Mouse (Mus musculus) erythroid progenitor cell, adult 5-6 weeks (primary cell): Measurements from ENCODE around the gene Rnf220. TPM values are rescaled to one million over a fixed set of nuclear protein-coding genes. Genes with fewer than 3 reads are reported as not detected.

ENCODE experiments used
- ATAC-seq: replicated peaks from 2 replicates; pipeline ENCODE4 v1.8.0; 2016; ENCODE audit warnings: moderate number of reproducible peaks, mild to moderate bottlenecking, moderate TSS enrichment, inconsistent platforms; ENCODE audit not compliant: poor library complexity, low FRiP score, severe bottlenecking
- total RNA-seq, 2 experiments: library from RNA; stranded (forward) in 1 of 2; stranded (reverse) in 1 of 2; fragments of 150-400 nt in 1 of 2; fragments of 186-747, 209-891 nt in 1 of 2; gene quantifications; 2 replicates each; pipeline versions ENCODE4 v1.2.3 to v1.2.4; 2015 to 2017; ENCODE audit warnings: low replicate concordance in 2 of 2

The Rnf220 gene
- total RNA-seq, 2 experiments from 2014 or later: 21.9 to 22.6 TPM

- no peak for ATAC-seq
These were observed 5.0 kb downstream of the Rnf220 start for GRCm38 (mm10) chr4:117491840-117492239.

DNA sequence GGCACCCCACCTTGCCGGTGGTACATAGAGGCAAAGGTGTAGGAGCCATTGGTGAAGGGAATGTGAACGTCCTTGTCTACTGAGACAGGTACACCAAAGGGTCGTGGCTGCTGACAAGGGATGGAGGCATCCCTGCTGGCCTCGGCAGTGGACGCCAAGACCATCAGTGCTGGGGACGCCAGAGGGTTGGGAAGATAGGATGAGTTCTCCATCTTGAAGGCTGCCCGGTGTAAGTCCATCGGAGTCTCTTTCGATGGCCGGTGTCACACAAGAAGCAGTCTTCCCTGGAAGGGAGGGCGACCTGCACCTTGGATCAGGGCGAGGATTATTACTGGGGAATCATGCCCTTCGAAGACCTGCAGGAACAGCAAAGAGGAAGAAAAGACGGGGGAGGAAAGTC, 6.9 kb downstream of the Rnf220 start:
- ATAC-seq: no peak

GRCm38 (mm10) chr4:117489566-117489965, 7.3 kb downstream of the Rnf220 start:
- no peak for ATAC-seq

- no peak for ATAC-seq
These were observed 9.4 kb downstream of the Rnf220 start for GRCm38 (mm10) chr4:117487471-117487870.

- no peak for ATAC-seq
These were observed 10.7 kb downstream of the Rnf220 start for GRCm38 (mm10) chr4:117486188-117486587.

- no peak for ATAC-seq
These were observed 11.6 kb downstream of the Rnf220 start for GRCm38 (mm10) chr4:117485045-117485780.

GRCm38 (mm10) chr4:117484256-117485044, 12.4 kb downstream of the Rnf220 start:
- ATAC-seq: peak; percentile 64

GRCm38 (mm10) chr4:117483931-117484255, 13.0 kb downstream of the Rnf220 start:
- ATAC-seq: no peak

DNA sequence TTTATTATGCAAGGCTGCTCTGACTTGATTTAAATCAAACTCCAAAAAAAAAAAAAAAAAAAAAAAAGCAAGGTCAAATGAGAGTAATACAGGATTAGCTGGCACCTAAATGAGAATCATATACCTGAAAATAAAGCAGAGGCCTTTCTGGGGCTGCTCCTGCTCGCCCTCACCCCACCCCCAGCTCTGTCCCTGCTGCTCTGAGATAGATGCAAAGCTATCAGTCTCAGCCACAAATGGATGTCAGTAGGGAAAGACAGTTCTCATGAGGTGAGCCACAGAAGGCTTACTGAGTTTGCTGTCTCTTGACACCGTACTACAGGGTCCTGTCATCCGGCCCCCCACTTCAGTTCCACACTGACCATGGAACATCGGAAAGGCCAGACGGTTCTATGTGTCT, 14.7 kb downstream of the Rnf220 start:
- no peak for ATAC-seq

DNA sequence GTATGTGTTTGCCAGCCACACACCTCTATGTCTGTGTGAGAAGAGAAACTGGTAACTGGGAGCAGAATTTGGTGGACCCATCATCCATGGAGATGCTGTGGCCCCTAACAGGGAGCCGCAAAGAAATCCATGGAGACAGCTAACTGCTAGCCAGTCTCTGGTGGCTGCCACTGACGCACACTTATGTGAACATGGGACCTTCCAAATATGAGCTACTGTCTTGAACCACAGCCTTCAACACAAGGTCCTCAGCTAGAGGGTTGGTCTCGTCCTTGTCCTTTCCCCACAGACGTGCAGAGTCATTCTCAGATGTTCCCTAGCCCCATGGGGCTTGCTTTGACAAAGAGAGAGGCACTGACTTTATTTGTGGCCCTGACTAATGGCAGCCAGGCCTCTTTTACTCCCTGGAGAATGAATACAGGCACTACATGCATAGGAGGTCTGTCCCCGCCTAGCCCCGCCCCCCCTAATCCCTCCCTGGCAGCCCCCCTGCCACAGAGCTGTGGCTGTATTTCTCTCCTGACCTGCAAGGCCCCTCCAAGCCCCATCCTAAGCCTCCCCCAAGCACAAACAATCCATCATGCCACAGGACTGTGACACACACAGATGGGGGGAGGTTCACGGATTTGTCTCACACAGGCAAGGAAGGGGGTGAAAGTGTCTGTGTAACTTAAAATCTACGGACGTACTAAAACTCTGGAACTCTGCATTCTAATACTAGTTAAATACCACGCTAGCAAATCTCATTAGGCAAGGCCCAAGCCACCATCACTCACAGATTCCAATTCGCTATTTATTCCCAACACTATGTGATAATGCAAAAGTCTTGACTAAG, 16.0 kb downstream of the Rnf220 start:
- ATAC-seq: no peak

GRCm38 (mm10) chr4:117479951-117480350, 16.9 kb downstream of the Rnf220 start:
- ATAC-seq: no peak

DNA sequence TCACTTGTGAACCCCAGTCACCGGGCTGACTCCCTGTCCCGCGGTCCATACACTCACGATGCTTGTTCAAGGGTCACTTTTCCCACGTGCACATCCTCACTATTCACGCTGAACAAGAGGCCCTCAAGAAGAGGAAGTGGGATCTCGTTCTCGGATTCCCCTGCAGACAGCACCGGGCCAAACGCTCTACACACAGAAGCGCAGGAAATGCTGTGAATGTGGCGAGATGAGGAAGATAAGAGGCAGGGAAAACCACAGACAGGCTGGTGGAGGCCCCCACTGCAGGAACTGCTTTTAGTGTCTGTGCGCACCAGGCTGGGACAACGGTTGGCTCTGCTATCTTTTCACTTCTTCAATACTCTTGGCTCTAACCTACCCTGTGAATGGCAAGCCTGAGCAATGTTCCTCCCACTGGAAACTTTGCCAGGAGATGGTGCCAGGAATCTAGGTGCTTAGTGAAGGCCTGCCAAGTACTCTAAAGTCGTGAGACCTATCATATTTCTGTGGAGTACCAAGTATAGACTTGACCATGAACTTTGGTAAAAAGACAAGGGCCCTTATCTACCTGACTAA, 18.7 kb downstream of the Rnf220 start:
- no peak for ATAC-seq

- 0 out of 2 replicates have a peak, but pooled peaks have one; percentile 19 for ATAC-seq
These were observed 19.5 kb downstream of the Rnf220 start for GRCm38 (mm10) chr4:117477401-117477800.

DNA sequence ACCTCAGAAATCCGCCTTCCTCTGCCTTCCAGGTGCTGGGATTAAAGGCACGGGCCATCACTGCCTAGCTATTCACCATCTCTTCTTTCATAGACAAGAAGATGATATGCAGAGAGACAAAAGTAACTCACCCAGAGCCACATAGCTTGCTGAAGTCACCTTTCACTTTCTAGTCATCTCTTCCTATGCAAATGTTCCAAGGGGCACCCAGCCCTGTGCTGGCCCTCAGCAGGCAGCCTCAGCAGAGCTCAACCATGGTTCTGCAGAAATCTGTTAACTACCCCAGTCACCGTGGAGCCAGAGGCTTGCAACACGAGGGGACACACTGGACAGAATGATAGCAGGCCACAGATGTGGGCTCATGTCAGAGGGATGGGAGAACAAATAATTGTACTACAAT, 20.1 kb downstream of the Rnf220 start:
- ATAC-seq: no peak

DNA sequence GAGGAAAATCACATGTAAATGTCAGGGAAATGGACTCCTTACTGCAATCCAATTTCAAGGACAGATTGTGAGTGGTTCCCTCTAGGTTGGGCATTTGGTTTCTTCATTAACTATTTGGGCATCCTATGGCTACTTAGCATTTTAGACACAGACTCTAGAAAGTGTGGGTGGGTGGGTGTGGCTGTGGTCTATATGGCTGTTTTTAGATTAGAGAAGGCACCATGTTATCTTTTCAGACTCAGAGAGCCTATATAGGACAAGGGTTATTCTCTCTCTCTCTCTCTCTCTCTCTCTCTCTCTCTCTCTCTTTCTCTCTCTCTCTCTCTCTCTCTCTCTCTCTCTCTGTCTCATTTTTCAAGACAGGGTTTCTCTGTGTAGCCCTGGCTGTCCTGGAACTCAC, 20.5 kb downstream of the Rnf220 start:
- peak; percentile 41; the same call in 1 of the 2 replicates for ATAC-seq

- peak; percentile 79 for ATAC-seq
These were observed 22.9 kb downstream of the Rnf220 start for GRCm38 (mm10) chr4:117473985-117474354.

GRCm38 (mm10) chr4:117473291-117473984, 23.4 kb downstream of the Rnf220 start:
- peak; percentile 80 for ATAC-seq

GRCm38 (mm10) chr4:117469471-117469870, 27.4 kb downstream of the Rnf220 start:
- no peak for ATAC-seq

DNA sequence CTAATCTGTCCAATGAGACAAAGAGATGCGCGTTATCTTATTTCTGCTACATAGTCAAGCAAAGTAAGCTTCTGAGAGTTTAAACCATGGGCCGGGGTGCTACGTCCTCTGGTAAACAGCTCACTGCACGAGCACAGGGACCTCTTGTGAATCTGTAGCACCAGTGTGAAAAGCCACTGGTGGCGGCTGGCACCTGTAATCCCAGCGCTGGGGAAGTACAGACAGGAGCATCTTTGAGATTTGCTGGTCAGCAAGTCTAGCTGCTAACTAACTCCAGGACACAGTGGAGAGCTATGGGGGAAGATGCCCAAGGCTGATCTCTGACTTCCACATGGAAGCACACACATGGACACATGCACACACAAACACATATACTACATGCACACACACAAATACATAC, 28.9 kb downstream of the Rnf220 start:
- ATAC-seq: no peak

DNA sequence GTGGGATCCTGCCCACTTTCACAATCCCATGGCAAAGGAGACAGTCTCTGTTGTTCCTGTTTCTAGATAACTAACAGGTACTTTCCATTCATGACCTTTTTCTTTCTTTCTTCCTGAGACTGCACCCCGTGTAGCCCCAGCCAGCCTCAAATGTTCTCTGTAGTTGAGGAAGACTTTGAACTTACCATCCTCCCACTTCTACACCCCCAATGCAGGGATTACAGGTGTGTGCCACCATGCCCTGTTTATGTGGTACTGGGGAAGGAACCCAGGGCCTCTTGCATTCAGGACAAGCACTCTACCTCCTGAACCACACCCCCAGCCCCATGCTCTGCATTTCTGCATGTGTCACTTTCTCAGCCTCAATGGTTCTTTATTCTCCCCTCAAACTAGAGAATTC, 47.7 kb downstream of the Rnf220 start:
- ATAC-seq: no peak
